Mouse (Mus musculus) adrenal gland (tissue): ENCODE data around the gene Ear6.
"Not testable (repeated sequence)": the region's sequence is repeated elsewhere in the genome, so short reads cannot be mapped to it uniquely, and the experiment has no call there.

Source experiments
- intact Hi-C: fragments of 180-260 bp; cut with DNase I; formaldehyde crosslinking; loops from one replicate; pipeline ENCODE4 v1.15.1; 2025
- long read RNA-seq, 2 experiments: library from polyadenylated mRNA; unstranded; transcript quantifications; one replicate each; pipeline ENCODE4 v2.0.0; 2020; ENCODE audit warnings: borderline replicate concordance in 1 of 2; ENCODE audit not compliant: insufficient replicate concordance in 1 of 2

Ear6 gene
- long read RNA-seq, experiment 1: 0 reads
- long read RNA-seq, experiment 2: 0 reads

DNA sequence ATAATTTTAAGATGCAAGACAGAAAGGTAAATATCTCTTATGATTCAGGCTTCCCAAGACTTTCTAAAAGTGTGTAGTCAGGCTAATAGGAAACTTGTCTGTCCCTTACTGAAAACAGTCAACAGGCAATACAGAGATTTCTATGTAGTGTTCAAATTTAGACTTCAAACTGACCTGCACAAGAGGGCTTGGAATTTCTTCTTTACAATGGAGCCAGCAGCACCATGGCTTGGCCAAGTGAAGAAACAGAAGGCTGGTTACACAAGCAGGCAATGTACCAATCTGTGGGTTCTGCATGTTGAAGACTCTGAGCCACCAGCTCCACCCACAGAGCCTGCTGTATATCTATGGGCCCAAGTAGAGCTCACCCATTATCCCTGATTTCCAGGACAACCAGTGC, at the start of gene Ear6:
Gene Ear6 (plus strand): TSS at position 301 of the 400 bp plus-strand sequence.
- intact Hi-C loops: no loop called here

GRCm38 (mm10) chr14:51826625-51827024, 26.9 kb upstream of the Ear6 start:
- intact Hi-C loops: loop anchor here (5.0 kb wide), 1 partner anchor 54 kb away; the partner anchor contains the start of gene Ang4

DNA sequence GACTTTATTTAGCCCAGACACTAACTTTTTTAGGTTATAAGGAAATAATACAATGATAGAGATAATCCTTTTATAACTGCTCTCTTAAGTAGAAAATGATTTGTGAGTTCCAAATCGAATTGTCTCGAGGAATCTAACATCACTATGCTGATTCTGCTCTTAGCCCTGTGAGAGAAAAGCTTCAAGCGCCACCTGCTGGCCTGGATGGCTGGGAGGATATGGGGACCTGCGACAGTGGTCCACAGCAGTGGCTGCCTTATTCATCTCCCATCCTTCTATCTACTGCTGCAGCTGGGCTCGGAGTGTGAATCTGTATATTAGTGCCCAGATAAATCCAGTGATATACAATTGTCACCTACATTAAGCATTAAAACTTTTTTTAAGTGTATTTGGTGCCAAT, 25.7 kb upstream of the Ear6 start:
- intact Hi-C loops: loop anchor here (5.0 kb wide), 1 partner anchor 56 kb away; the partner anchor contains the start of gene Ang4

- intact Hi-C loops: loop anchor here (5.0 kb wide), 1 partner anchor 57 kb away; the partner anchor contains the start of gene Ang4
These were observed 24.3 kb upstream of the Ear6 start for GRCm38 (mm10) chr14:51829188-51829587.

DNA sequence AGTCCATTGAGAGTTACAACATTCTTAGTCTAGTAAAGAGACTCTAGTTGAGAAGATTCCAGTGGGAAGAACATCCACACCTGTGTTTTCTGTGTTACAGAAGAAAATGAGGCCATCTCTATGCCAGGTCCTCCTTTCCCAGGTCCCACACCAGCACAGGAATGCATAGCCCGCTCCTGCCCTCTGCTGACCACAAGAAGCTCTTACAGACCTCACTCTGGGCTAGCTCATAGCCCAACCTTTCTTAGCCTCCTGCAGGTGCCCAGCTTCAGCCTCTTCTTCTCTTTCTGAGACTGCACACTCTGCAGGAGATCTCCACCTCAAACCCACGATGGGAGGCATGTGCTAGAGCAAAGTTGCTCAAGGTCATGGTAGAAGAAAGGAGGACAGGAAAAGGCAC, 15.0 kb upstream of the Ear6 start:
- intact Hi-C loops: not testable (repeated sequence)

GRCm38 (mm10) chr14:51842250-51842649, 11.2 kb upstream of the Ear6 start:
- intact Hi-C loops: no loop called here

GRCm38 (mm10) chr14:51842781-51843180, 10.7 kb upstream of the Ear6 start:
- intact Hi-C loops: no loop called here

DNA sequence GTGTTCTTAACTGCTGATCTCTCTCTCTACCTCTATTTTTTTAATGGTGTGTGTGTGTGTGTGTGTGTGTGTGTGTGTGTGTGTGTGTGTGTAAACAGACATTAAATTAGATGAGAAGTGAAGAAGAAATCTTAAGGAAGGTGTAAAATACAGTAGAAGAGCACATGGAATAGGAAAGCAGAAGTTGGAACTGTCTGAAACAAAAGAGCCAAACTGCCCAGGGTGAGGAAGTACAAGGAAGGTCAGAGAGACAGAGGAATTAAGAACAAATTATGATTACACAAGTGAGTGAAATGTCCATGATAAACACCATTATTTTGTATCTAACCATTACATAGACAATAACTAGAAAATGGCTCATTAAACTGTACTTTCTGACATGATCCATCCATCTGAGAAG, 9.6 kb upstream of the Ear6 start:
- intact Hi-C loops: no loop called here

DNA sequence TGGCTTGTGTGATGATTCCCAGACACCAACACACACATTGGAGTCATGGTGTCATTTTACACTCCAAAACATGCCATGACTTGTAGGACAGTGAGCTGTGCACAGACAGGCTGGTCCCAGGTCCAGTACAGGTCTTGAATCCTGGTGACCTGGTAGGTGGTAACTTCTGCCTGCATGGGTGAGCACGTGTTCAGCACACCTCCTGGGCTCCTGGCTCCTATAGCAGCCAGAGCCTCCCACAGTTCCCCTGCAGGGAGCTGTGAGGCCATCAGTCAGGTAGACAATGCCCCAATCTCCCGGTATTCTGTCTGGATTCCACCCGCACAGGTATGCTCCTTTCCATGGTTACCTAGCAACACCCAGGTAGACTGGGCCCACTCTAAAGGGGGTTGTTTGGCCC, 6.9 kb upstream of the Ear6 start:
- intact Hi-C loops: no loop called here

- intact Hi-C loops: not testable (repeated sequence)
These were observed 2.5 kb upstream of the Ear6 start for GRCm38 (mm10) chr14:51851006-51851405.

DNA sequence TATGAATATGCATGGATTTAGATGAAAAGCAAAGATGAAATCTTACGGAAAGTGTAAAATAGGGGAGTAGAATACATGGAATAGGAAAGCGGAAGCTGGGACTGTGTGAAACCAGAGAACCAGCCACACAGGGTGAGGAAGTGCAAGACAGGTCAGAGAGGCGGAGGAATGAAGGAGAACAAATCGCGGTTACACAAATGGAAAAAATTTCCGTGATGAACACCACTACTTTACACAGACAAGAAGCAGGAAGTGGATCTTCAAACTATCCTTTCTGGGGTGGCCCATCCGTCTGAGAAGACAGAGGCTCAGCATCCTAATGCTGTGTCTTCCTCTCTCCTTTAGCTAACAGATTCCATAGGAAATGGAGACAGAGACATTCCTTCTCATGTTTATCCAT, 1.8 kb downstream of the Ear6 start:
- intact Hi-C loops: not testable (repeated sequence)

DNA sequence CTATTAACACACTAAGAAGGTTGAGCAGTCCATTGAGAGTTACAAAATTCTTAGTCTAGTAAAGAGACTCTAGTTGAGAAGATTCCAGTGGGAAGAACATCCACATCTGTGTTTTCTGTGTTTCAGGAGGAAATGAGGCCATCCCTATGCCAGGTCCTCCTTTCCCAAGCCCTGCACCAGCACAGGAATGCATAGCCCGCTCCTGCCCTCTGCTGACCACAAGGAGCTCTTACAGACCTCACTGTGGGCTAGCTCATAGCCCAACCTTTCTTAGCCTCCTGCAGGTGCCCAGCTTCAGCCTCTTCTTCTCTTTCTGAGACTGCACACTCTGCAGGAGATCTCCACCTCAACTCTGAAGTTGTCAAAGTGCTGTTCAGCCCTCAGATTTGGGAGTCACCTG, 10.1 kb downstream of the Ear6 start:
- intact Hi-C loops: not testable (repeated sequence)

DNA sequence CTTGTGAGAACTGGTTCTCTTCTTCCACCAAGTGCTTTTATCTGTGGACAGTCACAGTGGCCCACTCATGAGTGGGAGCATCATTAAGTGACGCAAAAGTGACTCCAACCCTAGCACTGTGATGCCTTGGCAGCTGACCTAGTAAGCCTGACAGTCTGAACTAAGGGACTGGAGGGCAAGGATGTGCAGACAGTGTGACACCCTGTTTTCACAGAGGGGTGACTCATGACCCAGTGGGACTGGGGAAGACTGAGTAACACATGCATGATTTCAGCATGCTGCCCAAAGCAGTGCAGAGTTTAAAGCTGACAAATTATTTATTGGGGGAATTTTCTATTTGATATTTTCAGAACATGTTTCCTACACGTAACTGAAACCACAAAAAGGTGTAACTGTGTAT, 17.3 kb downstream of the Ear6 start:
- intact Hi-C loops: no loop called here

- intact Hi-C loops: no loop called here
These were observed 18.2 kb downstream of the Ear6 start for GRCm38 (mm10) chr14:51871741-51872140.

- intact Hi-C loops: no loop called here
These were observed 24.0 kb downstream of the Ear6 start for GRCm38 (mm10) chr14:51877517-51877916.

GRCm38 (mm10) chr14:51883527-51884030, 30.1 kb downstream of the Ear6 start:
- intact Hi-C loops: no loop called here

DNA sequence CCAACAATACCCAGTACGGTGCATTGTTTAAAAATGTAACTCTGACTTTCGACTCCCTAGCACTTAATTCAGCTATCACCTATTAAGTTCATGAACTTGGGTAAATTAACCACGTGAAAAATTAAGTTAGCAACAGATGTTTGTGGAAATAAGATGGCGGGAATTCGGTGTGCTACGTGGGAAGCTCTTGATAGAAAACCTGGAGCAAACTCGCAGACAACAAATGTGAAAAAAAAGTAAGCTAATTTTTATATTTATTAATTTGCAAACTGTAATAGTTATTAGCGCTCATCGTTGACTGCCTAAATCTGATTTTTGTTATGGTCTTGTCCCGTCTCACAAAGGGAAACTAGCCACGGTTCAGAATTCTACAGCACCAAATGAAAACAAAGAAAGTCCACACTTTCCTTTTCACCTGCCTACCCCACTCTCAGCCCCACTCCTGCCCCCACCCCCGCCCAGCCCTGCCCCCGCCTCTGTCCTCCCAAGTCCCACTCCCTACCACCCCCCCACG, 30.6 kb downstream of the Ear6 start:
- intact Hi-C loops: no loop called here

DNA sequence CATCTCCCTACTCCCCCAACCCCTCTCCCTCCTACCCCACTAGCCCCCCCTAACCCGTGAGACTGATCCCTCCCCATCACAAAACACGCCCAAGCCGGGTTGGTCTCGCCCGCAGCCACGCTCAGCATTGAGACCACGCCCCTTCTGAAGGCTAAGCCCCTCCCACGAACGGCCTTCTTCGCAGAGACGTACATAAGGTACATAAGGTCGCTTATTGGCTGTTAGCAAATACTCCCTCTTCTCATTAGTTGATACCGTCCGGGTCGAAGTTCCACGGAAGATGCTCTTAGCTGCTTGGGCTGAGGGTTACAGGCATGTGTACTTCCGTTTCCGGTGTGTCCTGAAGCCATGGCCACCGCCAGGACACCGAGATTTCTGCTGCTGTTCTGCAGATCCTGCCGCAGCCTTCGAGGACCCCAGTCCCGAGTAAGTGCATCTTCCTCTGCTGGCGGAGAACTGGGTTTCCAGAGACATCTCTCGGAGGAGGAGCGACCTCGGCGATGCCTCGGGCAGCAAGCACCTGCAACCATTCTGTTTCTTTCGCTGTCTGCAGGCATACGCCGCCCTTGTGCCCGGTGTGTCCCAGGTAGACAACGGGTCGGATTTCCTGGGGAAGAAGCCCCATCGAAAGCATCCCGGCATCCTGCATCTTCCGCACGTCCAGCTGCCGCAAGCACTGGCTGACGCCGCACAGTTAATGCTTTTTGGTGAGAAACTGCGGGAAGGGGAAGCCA, 31.3 kb downstream of the Ear6 start, which contains the start of gene Mettl17:
Gene Mettl17 (plus strand): TSS at position 245 of the 734 bp plus-strand sequence.
- intact Hi-C loops: no loop called here

GRCm38 (mm10) chr14:51886051-51886450, 32.6 kb downstream of the Ear6 start:
- intact Hi-C loops: no loop called here

GRCm38 (mm10) chr14:51889833-51890232, 36.3 kb downstream of the Ear6 start:
- intact Hi-C loops: no loop called here

GRCm38 (mm10) chr14:51892191-51892939, 38.9 kb downstream of the Ear6 start, which contains the start of gene Slc39a2:
TSS of gene Slc39a2 (plus strand) at chr14:51892889.
- intact Hi-C loops: no loop called here
